Mouse (Mus musculus): ENCODE data around the gene Irf3.

Gene Irf3

GRCm38 (mm10) chr7:44997231-44997939, at the start of gene Irf3:
Gene Irf3 (plus strand): TSS chr7:44997648.
- peak; percentile 99 for DNase-seq (ENCODE audit: low read depth)

DNA sequence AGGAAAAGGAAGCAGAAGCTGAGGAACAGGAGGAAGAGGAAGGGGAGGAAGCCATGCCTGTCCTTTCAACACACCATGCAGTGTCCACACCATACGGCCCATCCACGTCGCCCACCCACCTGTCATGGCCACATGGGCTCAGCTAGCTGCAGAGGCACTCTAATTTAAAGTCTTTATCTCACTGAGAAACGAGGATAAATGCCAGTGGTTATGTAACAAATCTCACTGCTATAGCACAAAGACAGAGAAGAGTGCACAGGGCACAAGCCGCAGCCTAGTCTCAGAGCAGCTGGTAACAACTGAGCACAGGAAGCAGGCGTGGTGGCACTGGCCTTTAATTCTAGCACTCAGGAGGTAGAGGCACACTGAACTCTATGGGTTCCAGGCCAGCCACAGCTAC, 47.5 kb upstream of the Irf3 start:
- DNase-seq (ENCODE audit: low read depth): no peak

DNA sequence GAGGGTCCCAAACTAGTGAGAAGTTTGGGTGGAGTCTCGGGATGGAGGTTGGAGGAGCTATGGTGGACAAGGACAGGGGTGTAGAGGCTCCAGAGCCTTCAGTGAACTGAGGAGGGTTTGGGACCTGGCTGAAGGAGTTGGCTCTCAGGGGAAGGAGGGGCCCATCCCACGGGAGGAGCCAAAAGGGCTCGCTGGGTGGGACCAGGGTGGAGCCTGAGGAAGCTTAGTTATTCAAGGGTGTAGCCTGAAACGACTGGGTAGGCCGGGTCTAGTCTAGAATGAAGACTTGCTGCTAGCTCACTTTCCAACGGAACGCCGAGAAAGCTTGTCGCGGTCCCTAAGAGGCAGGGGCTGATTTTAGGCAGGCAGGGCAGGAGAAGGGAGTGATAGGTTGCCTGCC, 45.5 kb upstream of the Irf3 start:
- peak; percentile 70 for DNase-seq (ENCODE audit: low read depth)

DNA sequence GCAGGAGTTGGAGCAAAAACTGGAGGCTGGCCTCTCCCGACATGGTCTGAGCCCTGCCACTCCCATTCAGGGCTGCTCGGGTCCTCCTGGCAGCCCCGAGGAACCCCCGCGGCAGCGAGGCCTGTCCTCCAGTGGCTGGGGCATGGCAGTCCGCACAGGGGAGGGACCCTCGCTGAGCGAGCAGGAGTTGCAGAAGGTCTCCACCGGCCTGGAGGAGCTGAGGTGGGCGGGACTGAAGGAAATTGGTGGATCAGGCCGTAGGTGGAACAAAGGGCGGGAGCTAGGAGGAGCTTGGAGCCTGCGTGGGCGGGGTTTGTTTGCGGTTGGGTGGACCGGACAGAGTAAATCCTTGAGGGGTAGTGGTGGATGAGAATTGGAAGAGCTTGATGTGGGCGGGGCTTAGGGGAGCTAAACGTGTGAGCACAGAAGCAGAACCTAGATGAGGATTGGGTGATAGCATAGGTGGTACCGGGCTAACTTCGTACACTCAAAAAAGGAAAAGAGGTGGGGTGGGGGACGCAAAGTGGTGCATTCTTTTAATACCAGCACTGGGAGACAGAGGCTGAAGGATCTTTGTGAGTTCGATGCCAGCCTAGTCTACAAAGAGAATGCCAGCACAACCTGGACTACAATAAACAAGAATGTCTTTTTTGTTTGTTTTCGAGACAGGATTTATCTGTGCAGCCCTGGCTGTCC, 44.7 kb upstream of the Irf3 start:
- DNase-seq (ENCODE audit: low read depth): peak; percentile 88

DNA sequence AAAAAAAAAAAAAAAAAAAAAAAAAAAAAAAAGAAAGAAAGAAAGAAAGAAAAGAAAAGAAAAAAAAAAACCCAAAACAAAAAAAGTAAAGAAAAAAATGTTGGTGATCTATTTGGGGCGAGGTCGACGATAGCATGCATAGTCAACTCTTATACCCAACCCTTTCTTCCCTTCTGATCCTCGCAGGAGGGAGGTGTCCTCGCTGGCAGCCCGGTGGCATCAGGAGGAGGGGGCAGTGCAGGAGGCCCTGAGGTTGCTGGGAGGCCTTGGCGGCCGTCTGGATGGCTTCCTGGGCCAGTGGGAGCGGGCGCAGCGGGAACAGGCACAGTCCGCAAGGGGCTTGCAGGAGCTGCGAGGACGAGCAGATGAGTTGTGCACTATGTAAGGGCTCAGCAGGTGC, 43.9 kb upstream of the Irf3 start:
- no peak for DNase-seq (ENCODE audit: low read depth)

DNA sequence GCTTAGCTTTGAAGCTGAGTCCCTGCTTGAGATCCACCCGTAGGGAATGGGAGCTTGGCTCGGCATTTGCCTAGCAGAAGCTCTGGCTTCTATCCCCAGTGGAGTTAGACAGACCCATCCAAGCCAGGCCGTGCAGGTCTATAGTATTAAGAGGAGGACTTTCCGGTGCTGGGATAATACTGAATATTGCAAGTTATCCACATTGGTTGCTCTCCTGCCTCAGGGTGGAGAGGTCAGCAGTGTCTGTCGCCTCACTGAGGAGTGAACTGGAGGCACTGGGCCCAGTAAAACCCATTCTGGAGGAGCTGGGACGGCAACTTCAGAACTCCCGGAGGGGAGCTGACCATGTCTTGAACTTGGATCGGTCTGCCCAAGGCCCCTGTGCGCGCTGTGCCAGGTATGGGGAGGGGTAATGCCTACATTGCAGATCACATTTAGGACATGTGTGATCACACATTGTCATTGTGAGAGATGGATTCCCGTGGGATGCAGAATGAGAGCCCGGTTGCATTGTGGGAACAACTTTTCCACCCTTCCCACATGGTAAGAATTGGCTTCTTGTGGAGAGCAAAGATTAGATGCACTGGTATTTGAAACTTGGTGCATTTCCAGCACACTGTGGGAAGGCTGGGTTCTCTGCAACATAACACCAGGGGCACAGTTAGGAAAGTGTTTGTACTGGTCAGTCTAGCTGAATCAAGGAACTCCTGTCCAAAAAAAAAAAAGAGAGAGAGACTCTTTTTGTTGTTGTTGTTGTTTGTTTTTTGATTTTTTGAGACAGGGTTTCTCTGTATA, 43.2 kb upstream of the Irf3 start:
- DNase-seq (ENCODE audit: low read depth): no peak

DNA sequence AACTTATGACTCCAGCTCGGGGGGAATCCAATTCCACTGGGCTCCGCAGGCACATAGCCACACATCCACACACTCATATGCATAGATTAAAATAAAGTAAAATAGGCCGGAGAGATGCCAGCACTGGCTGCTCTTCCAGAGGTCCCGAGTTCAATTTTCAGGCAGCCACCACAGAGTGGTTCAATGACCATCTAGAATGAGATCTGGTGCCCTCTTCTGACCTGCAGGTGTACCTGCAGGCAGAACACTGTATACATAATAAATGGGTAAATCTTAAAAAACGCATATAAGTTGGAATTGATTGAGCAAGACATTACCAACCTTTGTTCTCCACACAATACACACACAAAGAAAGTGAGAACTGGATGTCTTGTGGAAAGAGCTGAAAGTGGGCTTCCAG, 41.8 kb upstream of the Irf3 start:
- DNase-seq (ENCODE audit: low read depth): no peak

DNA sequence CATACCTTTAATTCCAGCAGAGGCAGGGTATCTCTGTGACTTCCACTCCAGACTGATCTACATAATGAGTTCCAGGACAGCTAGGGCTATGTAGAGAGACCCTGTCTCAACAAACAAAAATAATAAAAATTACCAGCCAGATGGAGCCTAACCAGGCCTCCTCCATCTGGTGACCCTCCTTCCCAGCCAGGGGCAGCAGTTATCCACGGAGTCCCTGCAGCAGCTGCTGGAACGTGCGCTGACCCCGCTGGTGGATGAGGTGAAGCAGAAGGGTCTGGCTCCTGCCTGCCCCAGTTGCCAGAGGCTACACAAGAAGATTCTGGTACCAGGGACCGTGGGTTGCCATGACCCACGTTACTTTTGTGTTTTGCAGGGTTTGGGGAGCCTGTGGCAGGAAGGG, 41.2 kb upstream of the Irf3 start:
- DNase-seq (ENCODE audit: low read depth): no peak

DNA sequence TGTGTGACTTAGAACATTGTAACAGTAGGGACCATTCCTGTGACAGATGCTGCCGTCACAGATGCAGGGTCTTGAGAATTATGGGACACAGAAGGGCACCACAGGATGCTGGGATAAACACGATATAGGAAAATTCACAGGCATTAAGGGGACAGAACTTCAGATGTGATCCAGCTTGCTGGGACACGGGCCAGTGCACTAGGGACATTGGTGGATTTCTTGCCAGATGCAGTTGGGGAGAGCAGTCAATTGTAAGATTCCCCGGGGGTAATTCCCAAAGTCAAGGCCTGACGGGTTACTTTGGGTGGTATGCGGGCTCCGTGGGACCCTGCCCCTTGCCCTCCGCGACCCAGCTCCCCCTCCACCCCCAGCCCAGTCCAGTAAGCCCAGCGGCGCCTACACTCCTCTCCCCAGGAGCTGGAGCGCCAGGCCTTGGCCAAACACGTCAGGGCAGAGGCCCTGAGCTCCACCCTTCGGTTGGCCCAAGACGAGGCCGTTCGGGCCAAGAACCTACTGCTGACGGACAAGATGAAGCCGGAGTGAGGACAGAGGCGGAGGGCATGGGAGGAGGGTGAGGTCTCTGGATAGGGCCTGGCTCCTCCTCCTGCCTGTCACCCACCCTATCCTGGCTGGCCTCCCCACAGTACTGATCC, 40.1 kb upstream of the Irf3 start:
- no peak for DNase-seq (ENCODE audit: low read depth)

DNA sequence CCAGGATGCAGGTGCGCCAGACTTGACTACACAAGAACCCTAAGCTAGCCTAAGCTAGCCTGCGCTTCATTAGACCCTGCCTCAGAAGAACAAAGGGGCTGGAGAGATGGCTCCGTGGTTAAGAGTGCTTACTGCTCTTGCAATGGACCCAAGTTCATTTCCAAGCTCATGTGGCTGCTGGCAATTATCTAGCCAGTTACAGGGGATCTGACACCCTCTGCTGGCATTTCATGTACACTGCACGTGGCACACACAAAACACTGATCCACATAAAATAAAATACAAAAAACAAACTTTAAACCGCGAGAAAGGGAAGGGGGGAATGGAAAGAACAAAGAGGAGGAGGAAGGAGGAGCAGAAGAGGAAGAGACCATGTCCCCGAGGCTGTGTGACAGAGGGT, 39.2 kb upstream of the Irf3 start:
- DNase-seq (ENCODE audit: low read depth): no peak

DNA sequence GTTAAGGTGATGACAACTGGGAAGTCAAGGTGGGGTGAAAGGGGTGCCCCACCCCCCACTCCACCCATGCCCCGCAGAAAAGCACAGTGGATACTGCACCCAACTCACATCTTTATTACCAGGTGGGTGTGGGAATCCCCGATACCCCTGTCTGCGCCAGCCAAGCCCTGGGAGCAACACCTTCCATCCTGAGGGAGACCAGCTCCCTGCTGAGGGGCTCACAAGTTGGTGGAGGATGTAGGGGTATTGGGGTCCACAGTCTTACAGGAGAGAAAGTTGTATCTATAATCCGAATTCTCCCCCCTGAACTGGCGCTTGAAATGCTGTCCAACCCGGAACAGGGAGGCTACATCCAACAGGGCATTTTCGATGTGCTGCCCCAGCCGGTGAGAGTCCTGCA, 38.2 kb upstream of the Irf3 start:
- DNase-seq (ENCODE audit: low read depth): no peak

- DNase-seq (ENCODE audit: low read depth): no peak
These were observed 37.5 kb upstream of the Irf3 start for GRCm38 (mm10) chr7:44959874-44960511.

GRCm38 (mm10) chr7:44960512-44960910, 36.9 kb upstream of the Irf3 start:
- no peak for DNase-seq (ENCODE audit: low read depth)

DNA sequence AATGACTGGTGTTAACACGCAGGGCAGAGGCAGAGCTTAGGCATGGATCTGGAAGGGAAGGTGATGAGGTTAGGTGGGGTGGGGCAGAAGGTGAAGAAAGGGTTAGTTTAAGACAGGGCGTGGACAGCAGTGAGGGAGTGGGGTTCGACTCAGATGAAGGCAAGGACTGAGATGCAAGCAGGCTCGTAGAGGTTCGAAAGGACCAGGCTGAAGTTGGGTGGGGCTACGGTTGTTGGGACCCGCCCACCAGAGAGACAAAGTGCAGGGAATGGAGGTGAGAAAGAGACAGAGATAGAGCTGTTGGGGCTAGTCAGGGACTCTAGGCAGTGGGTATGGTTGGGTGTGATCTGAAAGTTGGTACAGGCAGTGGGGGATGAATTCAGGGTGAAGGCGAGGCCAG, 35.1 kb upstream of the Irf3 start:
- no peak for DNase-seq (ENCODE audit: low read depth)

DNA sequence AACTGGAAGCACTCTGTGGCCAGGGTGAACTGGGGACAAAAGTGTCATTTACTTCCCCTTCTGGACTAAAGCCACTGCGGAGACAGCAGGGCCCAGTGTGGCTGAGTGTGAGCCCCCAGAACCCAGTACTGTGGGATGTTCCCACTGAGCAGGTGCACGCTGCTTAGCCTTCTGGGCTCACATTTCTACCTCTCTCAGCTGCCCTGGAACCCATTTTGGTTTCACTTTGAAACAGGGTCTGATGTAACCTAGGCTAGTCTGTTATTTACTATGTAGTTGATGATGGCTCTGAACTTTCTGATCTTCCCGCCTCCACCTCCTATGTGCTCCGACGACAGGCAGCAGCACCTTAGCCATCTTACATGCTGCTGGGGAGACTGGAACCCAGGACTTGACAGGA, 34.6 kb upstream of the Irf3 start:
- no peak for DNase-seq (ENCODE audit: low read depth)

- no peak for DNase-seq (ENCODE audit: low read depth)
These were observed 32.5 kb upstream of the Irf3 start for GRCm38 (mm10) chr7:44964990-44965389.

DNA sequence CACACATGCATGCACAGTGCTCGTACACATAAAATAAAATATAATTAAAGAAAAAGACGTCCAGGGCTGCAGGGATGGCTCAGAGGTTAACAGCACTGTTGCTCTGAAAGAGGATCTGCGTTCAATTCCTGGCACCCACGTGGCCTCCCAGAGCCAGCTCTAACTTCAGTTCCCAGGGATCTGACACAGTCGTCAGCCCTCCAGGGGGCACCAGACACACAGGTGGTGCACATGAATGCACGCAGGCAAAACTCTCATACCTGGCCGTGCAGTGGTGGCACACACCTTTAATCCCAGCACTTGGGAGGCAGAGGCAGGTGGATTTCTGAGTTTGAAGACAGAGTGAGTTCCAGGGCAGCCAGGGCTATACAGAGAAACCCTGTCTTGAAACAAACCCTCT, 31.5 kb upstream of the Irf3 start:
- no peak for DNase-seq (ENCODE audit: low read depth)

- no peak for DNase-seq (ENCODE audit: low read depth)
These were observed 30.8 kb upstream of the Irf3 start for GRCm38 (mm10) chr7:44966638-44967037.

GRCm38 (mm10) chr7:44970231-44970691, 27.2 kb upstream of the Irf3 start:
- DNase-seq (ENCODE audit: low read depth): peak; percentile 58

- no peak for DNase-seq (ENCODE audit: low read depth)
These were observed 26.3 kb upstream of the Irf3 start for GRCm38 (mm10) chr7:44971142-44971541.

GRCm38 (mm10) chr7:44973415-44974130, 23.9 kb upstream of the Irf3 start:
- no peak for DNase-seq (ENCODE audit: low read depth)
